Mouse (Mus musculus) G1E (cell line): ENCODE results near the gene Tmem50a.

Source experiments
- CTCF ChIP-seq: IDR thresholded peaks from 2 replicates; pipeline ENCODE4 v1.5.1; 2012; ENCODE audit warnings: low read depth, low read length, inconsistent platforms, mixed read lengths
- GATA1 ChIP-seq: IDR thresholded peaks from 2 replicates; pipeline ENCODE4 v1.6.1; 2012; ENCODE audit warnings: borderline replicate concordance, low read length, inconsistent platforms, mixed read lengths
- GATA2 ChIP-seq: IDR thresholded peaks from 2 replicates; pipeline ENCODE4 v1.6.1; 2012; ENCODE audit warnings: low read depth, low read length, inconsistent platforms, borderline replicate concordance
- POLR2AphosphoS5 ChIP-seq: IDR thresholded peaks from 2 replicates; pipeline ENCODE4 v1.6.1; 2012; ENCODE audit warnings: low read depth, low read length, inconsistent platforms; ENCODE audit not compliant: insufficient replicate concordance
- TAL1 ChIP-seq: conservative IDR thresholded peaks from 2 replicates; pipeline ENCODE4 v1.6.1; 2012; ENCODE audit warnings: low read depth, low read length, inconsistent platforms, mixed read lengths

GRCm38 (mm10) chr4:134858494-134858893 is 56.3 kb downstream of the Tmem50a start:
- TF ChIP-seq CTCF (no peak), TAL1 (no peak), GATA1 (no peak), POLR2AphosphoS5 (no peak), GATA2 (no peak)
